Mouse (Mus musculus) lung, postnatal 14 days (tissue): ENCODE measurements around the gene Xcl1.

ENCODE experiments used
- DNase-seq: peaks from one replicate; pipeline ENCODE4 v3.0.0; 2021

Gene Xcl1

DNA sequence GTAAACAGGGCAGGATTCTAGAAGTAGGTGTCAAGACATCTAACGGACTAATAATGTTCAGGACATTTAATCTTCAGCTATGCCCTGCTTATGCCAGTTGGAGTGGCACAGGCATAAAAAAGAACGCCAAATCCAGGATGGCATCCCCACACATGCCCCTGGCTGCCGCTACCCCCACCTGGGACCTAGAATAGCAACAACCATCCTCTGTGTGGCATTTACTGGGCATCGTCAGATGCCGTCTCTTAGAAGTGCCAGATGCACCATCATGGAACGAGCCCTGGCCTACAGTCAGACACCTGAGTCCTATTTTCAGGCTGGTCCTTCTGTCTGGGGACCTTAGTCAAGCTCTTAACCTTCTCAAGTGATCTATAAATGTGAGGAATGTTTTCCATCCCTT is 34.6 kb downstream of the Xcl1 start:
- no peak for DNase-seq

DNA sequence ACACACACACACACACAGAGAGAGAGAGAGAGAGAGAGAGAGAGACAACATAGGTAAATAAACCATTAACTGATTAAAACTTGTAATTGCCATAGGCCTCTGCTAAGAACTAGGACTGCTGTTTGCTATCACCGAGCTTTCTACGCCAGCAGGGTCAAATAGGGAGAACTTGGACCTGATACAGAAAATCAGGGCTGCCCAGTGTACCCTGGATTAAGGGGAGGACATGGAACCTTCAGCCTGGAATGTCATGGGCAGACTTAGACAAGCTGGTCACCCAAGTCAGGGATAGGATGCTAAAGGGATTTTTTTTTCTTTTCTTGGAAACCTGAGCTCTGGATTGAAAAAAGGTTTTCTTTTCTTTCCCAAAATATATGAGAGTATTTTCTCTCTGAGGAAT is 35.1 kb downstream of the Xcl1 start:
- DNase-seq: no peak

DNA sequence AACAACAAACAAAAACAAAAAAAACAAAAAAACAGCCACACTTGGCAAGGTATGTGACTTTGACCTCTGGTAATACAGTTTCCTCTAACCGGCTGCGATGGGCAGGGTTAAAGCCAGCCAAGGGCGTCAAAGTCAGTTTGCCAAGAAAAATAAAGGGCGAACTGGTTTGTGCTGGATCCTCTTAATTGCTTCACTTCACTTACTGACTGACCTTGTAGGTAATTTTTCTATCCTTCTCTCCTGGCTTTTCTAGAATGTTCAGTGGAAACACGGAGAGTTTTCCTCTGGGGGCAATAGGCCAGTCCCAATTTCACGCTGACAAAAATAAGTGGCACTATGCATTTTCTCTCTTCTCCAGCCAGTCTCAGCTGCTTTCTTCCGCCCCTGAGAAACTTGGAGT is 35.8 kb downstream of the Xcl1 start:
- DNase-seq: no peak

DNA sequence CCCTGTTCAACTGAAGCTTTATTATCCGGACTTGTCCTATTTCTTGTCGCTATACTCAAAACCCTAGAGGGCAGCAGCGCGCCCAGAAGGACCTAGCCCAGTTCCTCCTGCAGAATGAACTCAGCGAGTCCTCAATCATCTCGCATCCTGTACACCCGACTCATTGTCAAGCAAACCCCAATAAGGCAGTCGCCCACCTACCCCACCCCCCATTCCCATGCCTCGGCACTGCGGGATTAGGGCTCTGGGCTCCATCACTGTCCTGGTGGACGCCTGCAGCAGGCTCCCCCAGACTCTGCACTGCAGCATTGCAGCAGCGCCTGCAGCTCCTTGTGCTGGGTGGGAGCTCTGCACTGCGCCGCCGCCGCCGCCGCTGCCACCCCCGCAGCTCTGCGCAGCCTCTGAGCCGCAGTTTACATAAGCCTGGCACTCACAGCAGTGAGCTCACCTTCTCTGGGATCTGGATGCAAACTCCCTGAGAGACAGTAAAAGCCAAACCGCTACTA is 36.4 kb downstream of the Xcl1 start:
- DNase-seq: peak; percentile 79

DNA sequence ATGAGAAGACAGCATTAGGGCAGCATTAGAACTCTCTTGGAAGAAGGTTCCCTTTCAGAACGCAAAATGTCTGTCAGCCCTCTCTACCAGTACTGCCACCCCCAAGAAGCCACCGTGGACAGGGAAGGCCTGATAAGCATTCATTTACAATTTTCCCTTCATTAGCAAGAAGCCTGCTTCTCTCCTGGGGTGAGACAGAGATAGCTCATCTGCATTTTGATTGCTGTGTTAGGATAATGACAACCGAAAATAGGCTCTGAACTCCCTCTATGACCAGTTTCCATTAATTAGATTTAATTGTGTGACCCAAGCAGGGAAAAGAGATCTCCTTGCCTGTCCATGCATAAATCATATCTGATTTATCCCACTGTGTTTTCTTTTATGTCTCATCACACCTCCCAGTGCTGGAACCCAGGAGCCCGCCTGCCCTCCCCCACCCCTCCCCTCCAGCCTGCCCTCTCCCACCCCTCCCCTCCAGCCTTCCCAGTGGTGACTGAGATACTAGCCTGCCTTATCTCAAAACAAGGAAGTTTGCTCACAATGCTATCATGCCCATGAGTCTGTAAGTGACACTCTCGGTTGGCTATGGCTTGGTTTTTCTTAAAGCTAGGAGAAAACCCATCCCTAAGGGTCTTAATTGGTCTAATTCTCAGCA is 38.0 kb downstream of the Xcl1 start:
- no peak for DNase-seq

DNA sequence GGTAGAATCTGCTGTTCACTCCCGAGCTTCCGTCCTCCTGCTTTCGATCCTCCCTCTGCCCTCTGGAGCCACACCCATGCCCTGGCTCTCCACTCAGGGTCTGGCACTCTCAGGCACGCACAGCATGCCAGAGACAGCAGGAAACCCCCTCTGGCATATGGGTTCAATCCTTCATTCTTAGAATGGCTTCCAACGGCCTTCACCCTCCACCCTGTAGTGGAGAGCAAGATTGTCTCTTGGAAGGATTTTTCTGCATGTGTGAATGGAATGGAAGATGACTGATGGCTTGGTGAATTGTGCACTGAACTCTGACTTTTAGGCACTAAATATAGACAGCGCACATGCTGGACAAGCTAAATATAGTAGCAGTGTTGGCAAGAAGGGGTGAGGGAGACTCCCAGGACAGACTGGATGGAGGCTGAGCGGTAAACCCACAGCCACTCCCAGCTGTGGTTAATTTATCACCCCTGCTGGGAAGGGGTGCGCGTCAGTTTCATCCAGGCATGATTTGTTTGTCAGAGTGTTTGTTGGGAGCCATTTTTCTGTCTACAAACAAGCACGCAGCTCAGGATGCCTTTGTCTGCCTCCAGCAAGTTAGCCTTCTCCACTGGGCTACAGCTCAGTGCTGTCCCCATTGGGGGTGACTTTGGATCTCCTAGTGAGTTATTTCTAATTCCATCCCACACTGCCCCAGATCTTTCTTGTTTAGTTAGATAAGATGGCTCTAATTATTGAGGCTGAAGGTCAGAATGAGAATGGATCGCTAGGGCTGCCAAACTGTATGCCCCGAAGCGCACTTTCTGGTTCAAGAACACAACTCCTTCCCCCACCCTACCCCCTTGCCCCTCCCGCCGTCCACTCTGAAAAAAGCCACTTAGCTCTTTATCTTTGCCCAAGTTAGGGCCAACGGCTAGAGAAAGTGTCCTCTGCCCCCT is 38.8 kb downstream of the Xcl1 start:
- DNase-seq: peak; percentile 7

DNA sequence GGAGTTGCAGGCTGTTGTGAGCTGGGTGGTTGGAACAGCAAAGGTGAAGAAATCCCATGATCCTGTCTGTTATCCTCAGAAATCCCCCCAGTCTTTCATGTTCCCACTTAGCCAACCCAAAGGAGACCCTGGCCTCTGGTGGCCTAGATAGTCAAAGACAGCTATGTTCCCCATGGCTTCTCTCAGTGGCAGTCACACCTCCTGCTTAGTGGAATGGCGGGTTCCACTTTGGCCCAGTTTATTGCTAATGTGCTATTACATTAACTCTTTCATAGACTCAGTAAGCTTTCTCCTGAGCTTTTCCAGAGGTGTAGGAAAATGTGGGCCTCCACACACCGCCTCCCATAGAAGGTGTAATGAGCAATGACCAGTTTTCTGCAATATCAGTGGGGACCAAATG is 39.5 kb downstream of the Xcl1 start:
- DNase-seq: no peak

DNA sequence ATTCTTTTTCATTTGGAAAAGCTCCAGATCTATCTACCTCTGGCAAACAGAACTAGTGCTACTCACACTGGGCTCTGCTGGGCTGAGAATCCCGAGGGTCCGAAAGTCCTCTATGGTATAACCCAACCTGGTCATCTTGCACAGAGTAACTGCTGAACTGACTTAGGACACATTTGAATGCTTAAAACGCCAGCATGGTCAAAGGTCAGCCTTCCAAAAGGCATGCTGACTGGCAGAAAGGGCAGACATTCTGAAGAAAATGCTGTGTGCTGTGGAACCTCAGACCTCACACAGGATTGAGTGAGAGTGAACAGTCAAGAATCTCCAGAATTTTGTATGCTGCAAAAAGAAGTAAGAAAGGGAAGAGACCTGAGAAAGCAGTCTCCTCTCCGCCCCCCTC is 45.0 kb downstream of the Xcl1 start:
- DNase-seq: no peak

DNA sequence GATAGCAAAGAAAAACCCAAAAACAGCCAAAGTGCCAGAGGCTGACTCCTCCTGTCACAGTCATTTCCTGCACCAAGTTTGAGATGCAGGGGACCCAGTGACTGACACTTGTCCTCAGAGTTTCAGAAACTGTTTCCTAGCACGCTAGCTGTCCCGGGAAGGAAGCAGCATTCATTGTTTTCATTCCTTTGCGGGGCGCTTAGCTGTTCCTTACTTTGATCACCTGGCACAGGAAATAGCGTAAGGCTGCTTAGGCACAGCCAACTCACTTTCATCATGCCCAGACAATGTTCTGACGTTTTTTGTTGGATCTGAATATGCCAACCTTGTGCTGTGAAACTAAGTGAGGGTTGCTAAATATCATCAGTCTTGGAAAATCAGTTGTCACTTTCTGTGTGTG is 46.8 kb downstream of the Xcl1 start:
- no peak for DNase-seq

DNA sequence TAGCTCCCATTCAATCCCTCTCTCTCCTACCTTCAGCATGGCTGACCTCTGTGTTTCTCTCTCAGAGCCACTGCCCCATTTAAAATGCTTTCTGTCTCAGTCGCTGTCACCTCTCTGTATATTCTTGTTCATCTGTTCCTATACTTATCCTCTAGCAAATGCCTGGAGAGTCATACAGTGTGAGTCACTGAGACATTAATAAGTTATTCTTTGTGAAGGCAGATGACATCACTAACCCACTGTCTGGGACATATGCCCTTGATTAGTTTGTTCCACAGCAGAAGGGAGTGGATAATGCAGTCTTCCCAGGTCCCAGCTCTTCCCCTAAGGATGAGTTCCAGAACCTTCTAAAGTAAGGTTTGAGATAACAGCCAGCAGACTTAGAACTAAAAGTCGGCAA is 47.6 kb downstream of the Xcl1 start:
- DNase-seq: no peak

DNA sequence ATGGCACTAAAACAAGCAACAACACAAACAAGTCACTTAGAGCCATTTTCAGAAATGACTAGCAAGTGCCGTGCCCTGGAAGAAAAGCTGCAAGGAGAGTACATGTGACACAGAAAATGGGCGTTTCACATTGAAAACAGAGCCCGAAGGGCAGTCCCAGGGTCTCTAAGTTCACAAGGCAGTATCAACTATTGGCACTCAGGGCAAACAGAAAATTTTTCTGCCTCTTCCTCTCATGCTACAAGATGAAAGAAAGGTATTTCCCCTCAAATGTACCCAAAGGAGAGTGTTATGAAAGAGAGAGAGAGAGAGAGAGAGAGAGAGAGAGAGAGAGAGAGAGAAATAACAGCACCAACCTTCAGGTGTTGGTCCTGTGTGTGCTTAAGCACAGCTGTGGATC is 53.4 kb downstream of the Xcl1 start:
- no peak for DNase-seq
